Mouse (Mus musculus) adrenal gland, postnatal 36 days (tissue): ENCODE results near the gene Cd207. TPM values are rescaled to one million over a fixed set of nuclear protein-coding genes. Genes with fewer than 3 reads are reported as not detected.
A peak's percentile ranks its signal among the peaks of the same experiment; 100 is the strongest.

Experiments
- DNase-seq, 2 experiments: peaks; one replicate each; pipeline ENCODE4 v3.0.0; 2021; ENCODE audit warnings: mixed read lengths in 1 of 2
- long read RNA-seq, 2 experiments: library from polyadenylated mRNA; stranded (forward); transcript quantifications; one replicate each; pipeline ENCODE4 v2.0.0; 2021; ENCODE audit warnings: borderline sequencing depth in 2 of 2
- total RNA-seq, 2 experiments: library from RNA; stranded (reverse); gene quantifications; 2 replicates each; pipeline ENCODE4 v1.2.3; 2021

Cd207 gene
- under 1 TPM in 1 of 2 experiments, not detected in 1; 0.20 TPM for total RNA-seq
- long read RNA-seq, experiment 1, result 0 reads
- long read RNA-seq, experiment 2, result 0 reads

- no peak for DNase-seq
Measured at GRCm38 (mm10) chr6:83677757-83678156, at the start of gene Cd207. Gene Cd207, minus strand, starts transcription at chr6:83677857.

GRCm38 (mm10) chr6:83727178-83727577, 49.5 kb upstream of the Cd207 start:
- no peak for DNase-seq

- no peak for DNase-seq
Measured at GRCm38 (mm10) chr6:83722526-83722925, 44.9 kb upstream of the Cd207 start.

GRCm38 (mm10) chr6:83717026-83717425, 39.4 kb upstream of the Cd207 start:
- DNase-seq, result no peak

GRCm38 (mm10) chr6:83715461-83716196, 38.0 kb upstream of the Cd207 start:
- no peak for DNase-seq

- DNase-seq, result no peak
Measured at GRCm38 (mm10) chr6:83714221-83715123, 36.8 kb upstream of the Cd207 start.

GRCm38 (mm10) chr6:83713271-83714136, 35.8 kb upstream of the Cd207 start:
- DNase-seq, result no peak

GRCm38 (mm10) chr6:83711725-83712475, 34.2 kb upstream of the Cd207 start:
- no peak for DNase-seq

- peak; percentile 90 to 91 for DNase-seq
Measured at GRCm38 (mm10) chr6:83711067-83711675, 33.5 kb upstream of the Cd207 start, which contains the start of gene Vax2. Gene Vax2, plus strand, starts transcription at chr6:83711264.

- no peak for DNase-seq
Measured at GRCm38 (mm10) chr6:83710361-83711066, 32.9 kb upstream of the Cd207 start.

- no peak for DNase-seq
Measured at GRCm38 (mm10) chr6:83707738-83708510, 30.3 kb upstream of the Cd207 start.

GRCm38 (mm10) chr6:83704701-83705100, 27.0 kb upstream of the Cd207 start:
- no peak for DNase-seq

- no peak for DNase-seq
Measured at GRCm38 (mm10) chr6:83704294-83704693, 26.6 kb upstream of the Cd207 start.

- DNase-seq, result no peak
Measured at GRCm38 (mm10) chr6:83703722-83704078, 26.0 kb upstream of the Cd207 start.

GRCm38 (mm10) chr6:83703000-83703721, 25.5 kb upstream of the Cd207 start:
- DNase-seq, result no peak

GRCm38 (mm10) chr6:83702146-83702999, 24.7 kb upstream of the Cd207 start:
- DNase-seq, result no peak

GRCm38 (mm10) chr6:83701001-83701400, 23.3 kb upstream of the Cd207 start:
- no peak for DNase-seq

GRCm38 (mm10) chr6:83699971-83700370, 22.3 kb upstream of the Cd207 start:
- no peak for DNase-seq
